Mouse (Mus musculus) brain, embryonic 18.5 days (tissue): Measurements from ENCODE around the gene B4galt7.
"Not testable (repeated sequence)": the region's sequence is repeated elsewhere in the genome, so short reads cannot be mapped to it uniquely, and the experiment has no call there.

Source experiments
- DNase-seq: peaks from one replicate; pipeline ENCODE4 v3.0.0-alpha.2; 2012; ENCODE audit warnings: low read depth, low spot score

The B4galt7 gene

DNA sequence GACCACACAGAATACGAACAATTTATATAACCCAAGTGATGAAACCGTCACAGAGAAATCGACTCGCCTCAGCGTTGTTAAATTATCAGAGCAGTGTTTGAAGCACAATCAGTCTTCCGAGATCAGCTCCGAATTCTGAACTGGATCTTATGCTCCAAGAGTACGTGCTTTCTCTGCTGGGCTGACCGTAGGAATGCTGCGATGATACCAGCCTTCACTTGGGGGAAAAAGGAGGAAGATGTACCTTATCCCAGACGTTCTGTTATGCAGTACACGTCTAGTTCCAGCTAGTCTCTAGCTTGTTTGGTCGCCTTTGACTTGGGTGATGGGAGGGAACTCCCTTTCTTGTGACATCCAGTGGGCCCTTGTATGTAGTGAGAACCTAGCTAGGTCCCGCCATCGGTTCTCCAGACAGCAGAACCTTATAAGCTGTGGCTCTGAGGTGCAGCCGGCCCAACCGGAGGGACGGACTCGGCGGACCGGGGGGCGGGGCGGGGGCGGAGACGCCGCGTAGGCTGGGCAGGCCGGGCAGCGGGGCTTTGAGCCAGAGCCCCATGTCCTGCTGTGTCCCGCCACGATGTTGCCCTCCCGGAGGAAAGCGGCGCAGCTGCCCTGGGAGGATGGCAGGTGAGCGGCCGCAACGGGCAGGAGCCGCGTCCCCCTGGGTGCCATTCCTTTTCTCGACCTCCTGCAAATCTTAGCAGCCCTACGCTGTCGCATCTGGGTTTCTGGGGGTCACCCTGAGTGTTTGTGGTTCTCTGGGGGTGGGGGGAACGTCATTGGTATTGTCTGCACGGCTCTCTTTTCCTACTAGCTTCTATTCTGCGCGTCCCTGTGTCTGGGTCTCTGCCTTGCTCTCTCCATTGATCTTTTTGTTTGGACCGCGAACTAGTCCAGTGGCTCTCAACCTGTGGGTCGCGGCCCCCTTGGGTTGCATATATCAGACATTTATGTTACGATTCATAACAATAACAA, at the start of gene B4galt7:
B4galt7 (plus strand) TSS at position 331 of the 975 bp plus-strand sequence.
- DNase-seq: no peak

DNA sequence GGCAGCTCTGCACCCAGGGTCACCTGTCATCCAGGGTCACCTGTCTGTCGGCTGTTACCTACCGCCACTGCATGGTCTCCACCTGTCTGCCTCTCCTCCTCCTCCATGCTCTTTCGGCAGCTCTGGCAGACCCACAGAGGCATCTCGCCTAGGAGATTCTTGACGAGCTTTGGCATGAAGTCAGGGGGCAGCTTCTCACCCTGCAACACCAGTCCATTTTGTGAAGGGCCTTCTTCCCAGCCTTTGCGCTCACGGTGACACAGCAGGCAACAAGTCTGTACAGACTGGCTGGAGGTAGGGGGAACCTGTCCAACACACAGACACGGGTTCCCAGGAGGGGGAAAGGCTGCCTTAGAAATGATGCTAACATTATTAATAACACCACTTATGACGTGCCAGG, 43.8 kb upstream of the B4galt7 start:
- no peak for DNase-seq

DNA sequence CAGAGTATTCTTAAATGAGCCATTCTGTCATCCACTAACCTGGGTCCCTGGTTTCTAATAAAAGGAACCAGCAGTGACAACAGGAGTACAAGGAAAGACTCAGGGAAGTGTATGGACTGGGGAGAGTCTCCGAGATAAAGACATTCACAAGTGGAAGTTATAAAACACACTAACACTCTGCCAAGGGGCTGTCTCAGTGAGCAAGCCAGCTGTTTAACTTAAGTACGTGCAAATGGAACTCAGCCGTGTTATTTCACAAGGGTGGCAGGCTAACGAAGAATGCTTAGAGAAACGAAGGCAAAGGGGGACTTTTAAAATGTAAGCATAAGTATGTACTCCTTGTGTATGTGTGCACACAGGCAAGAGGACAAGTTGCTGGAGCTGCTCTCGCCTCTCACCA, 42.2 kb upstream of the B4galt7 start:
- DNase-seq: no peak

DNA sequence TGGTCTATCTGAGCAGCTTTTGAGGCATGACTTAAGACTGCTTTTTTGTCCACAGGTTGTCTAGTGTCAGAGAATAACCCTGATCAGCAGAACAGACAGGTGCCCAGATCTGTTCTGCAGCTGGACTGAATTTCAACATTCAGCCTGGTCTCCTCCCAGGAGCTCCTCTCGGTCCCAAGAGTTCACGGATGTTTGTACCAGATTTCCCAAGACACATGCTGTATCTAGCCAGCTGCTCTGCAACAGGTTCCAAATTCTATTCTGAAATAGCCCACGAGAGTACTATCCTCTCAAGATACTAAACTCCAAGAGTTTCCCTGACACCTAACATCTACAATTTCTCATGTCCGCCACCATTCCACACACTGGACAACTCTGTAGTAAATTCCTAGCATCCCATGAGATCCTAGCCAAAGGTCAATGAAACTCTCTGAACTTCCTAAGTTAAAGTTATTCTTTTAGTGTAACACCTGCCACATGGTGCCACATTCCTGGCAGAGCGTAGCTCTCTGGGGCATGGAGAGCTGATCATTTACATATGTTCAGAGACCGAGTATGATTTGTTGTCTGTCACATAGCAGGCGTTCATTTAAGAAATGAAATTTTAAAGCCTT, 36.3 kb upstream of the B4galt7 start:
- DNase-seq: no peak

DNA sequence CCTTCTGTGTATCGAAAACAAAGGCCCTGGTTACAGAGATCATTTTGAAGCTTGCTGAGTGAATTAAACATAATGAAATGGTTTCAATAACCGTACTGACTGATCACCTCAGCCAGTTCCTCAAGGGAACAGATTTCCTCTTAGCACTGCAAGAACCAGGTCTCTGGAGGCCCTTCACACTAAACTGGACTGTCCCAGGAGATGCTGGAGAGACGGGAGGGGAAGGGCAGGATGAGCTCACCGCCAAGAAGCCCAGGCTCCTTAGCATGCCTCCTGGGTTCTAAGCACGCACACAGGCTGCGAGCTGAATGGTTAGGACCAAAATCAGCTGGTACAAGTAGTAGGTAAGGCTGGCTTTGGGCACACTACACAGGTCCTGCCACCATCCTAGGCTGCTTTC, 32.7 kb upstream of the B4galt7 start:
- DNase-seq: no peak

- no peak for DNase-seq
Measured at GRCm38 (mm10) chr13:55567949-55568348, 31.7 kb upstream of the B4galt7 start.

- not testable (repeated sequence) for DNase-seq
Measured at GRCm38 (mm10) chr13:55568524-55568923, 31.2 kb upstream of the B4galt7 start.

- DNase-seq: no peak
Measured at GRCm38 (mm10) chr13:55569726-55570285, 29.9 kb upstream of the B4galt7 start.

DNA sequence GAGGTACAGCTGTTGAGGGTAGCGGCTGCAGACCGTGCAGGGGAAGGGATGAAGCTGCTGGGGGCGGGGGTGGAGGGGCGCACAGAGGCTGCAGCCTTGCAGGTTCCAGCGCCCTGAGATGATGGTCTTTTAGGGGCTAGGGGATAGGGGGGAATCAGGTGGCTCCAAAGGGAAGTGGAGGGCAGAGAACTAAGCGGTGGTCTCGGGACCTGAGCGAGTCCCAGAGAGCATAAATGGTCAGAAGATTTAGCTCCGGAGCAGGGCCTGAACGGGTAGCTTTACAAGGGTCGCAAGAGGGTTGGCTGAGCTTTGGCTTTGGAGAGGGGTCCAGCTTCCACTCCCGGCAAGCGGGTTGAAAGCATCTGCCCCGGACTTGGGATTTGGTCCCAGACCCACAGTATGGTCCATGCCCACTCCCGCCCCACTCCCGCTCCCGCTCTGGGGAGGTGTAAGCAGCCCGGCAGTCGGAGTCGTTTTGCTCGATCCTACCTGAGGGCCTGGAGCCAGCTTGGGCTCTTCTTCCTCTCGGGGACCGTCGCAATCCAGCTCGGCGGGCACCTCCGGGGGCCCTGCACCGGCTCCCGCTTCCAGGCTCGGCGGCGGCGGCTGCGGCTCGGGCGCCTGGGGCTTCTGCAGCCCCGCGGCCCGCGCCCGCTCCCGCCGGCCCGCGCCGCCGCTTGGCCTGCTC, 29.3 kb upstream of the B4galt7 start:
- no peak for DNase-seq

DNA sequence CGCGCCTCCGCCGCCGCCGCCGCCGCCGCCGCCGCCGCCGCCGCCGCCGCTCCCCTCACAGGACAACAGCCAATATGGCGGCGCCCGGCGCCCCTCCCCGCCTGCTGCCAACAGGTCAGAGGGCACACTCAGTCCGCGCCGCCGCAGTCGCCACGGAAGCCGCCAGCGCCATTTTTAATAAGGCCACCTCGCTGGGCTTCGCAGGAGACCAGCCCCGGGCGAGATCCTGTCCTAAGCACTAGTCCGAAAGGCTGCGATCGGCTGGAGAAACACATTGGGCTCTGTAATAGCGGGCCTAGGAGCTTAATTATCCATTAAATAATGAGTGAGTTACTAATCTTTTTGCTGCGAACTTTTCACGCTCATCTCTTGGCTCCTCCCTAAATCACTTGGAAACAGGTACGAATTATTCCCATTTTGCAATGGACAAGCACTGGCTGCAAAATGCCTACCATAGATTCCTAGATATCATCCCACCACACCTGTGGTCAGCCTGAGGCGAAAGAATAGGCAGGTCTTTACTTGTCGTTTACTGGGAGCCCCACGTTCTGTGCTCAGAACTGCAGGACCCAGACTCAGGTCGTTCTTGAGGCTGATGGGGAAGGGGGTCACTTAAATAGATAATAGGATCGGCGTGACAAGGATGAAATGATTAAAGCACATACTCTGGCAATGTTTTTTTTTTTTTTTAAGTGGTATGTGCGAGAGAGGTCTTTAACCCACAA, 28.5 kb upstream of the B4galt7 start, which contains the start of gene Fam193b:
Fam193b (minus strand) TSS at position 94 of the 725 bp plus-strand sequence.
- peak; percentile 74 for DNase-seq

- no peak for DNase-seq
Measured at GRCm38 (mm10) chr13:55571977-55572376, 27.7 kb upstream of the B4galt7 start.

- no peak for DNase-seq
Measured at GRCm38 (mm10) chr13:55573432-55573831, 26.3 kb upstream of the B4galt7 start, which contains the start of gene Tmed9. TSS of gene Tmed9 (plus strand) at chr13:55573732.

DNA sequence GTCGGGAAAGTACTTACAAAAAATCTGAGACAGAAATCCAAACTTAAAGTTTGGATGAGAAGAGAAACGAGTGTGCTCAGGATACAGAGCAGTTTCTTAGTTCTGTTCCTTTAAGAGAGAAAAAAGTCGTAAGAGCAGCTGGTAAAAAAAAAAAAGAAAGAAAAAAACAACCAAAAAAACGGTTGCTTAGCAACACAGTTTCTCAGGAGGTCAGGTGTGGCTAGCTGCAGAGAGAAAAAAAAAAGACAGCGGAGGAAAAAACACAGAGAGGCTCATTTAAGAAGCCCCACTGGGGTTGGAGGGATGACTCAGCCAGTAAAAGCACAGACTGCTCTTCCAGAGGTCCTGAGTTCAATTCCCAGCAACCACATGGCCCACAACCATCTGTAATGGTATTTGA, 25.4 kb upstream of the B4galt7 start:
- DNase-seq: no peak

DNA sequence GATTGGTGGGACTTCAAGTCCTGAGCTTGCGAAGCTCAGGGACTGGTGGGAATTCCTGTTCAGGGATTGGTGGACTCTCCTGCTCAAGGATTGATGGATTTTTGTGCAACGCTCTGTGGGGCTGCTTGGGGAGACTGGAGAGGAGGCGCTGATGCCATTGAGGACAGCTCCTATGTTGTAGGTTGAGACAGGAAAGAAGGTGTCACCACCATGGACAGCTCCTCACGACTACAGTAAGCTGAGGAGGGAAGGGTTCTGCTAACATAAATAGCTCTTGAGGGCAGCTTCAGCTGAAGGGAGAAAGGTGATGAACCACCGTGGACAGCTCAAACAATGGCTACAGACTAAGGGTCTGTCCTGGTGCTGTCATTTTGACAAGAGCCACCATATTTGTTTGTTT, 23.8 kb upstream of the B4galt7 start:
- no peak for DNase-seq

GRCm38 (mm10) chr13:55576872-55577271, 22.8 kb upstream of the B4galt7 start:
- DNase-seq: not testable (repeated sequence)

GRCm38 (mm10) chr13:55578086-55578485, 21.6 kb upstream of the B4galt7 start:
- no peak for DNase-seq

GRCm38 (mm10) chr13:55591961-55592490, 7.7 kb upstream of the B4galt7 start:
- DNase-seq: no peak

DNA sequence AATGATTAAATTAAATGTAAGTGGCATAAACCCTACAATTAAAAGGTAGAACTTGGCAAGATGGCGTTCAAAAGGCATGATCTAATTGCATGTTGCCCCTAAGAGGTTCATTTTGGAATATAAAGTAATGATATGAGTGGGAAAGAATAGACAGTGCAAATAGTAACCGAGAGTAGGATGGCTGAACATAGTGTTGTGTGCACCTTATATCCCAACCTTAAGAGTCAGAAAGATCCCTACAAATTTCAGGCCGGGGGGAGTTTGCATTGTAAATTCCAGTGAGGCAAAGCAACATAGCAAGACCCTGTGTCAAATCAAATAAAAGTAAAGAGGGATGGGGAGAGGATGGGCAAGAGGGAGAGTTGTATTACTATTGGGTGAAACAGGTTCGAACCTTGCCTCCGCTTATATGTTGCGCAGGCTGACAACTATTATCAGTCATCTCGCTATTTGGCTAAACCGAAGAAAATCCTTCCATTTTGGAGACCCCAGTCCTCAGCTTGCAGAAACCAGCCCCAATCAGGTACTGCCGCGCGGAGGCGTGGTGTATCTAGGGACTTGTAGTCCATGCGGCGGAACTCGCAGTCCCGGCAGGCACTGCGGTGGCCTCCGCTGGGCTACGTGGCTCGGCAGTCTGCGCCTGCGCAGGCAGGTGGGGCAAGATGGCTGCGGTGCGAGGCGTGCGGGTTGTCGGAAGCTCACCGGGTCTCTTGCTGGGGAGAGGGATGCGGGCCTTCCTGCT, 7.0 kb upstream of the B4galt7 start:
- peak; percentile 96 for DNase-seq

- no peak for DNase-seq
Measured at GRCm38 (mm10) chr13:55593254-55593747, 6.4 kb upstream of the B4galt7 start.

- no peak for DNase-seq
Measured at GRCm38 (mm10) chr13:55595375-55595774, 4.3 kb upstream of the B4galt7 start.
